Mouse (Mus musculus) stomach, postnatal 0 days (tissue): ENCODE measurements at regions not wholly inside any gene's neighbourhood (a gene's known extent, or its start where the extent isn't known, plus 50 kb on each side); places are given as distances from the start of the nearest gene placed in this dataset.

ENCODE experiments used
- CTCF ChIP-seq: IDR thresholded peaks from 2 replicates; pipeline ENCODE4 v1.5.1; 2016; ENCODE audit warnings: antibody characterized with exemption, low read depth, mild to moderate bottlenecking, moderate library complexity
- EP300 ChIP-seq: optimal IDR thresholded peaks from 2 replicates; pipeline ENCODE3; 2016; ENCODE audit warnings: antibody characterized with exemption

GRCm38 (mm10) chr9:26437244-26437643 lies 296.3 kb upstream of the B3gat1 start:
- no peak for TF ChIP-seq CTCF
- TF ChIP-seq EP300: no peak
